Mouse (Mus musculus): ENCODE data around the gene Capn7.

The Capn7 gene

DNA sequence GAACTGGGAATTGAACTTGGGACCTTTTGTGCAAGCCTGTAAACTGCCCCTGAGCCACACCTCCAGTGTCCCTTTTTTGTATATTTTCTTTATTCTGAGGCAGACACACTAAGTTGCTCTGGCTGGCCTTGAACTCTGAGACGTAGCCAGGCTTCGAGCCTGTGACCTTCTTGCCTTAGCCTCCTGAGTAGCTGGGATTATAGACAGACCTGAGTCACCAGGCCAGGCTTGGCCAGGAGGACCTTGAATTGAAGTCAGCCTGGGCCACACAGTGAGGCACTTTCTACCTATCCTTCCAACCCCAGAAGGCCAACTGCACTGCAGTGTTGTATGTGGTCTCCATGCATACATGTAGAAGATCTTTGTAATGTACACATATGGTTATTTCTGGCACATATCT lies 60.0 kb downstream of the Capn7 start:
- DNase-seq (ENCODE audit: low spot score) = no peak

DNA sequence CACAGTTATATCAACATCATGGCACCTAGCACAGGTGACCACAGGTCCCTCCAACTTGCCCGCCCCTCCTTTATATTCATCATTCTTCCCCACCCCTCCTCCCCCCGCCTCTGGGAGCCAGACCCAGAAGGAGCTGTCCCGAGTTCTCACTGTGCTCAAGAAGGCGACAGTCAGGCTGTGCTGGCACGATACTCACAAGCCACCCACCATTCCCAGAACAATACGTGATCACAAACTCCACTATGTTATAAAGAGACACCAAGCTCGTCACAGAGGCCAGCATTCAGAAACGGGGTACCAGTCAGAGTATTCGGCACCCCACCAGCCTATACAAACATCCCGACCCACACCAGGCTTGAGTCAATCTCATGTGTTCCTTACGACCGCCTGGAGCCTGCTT lies 60.9 kb downstream of the Capn7 start:
- no peak for DNase-seq (ENCODE audit: low spot score)

GRCm38 (mm10) chr14:31397791-31398595 lies 61.6 kb downstream of the Capn7 start:
- no peak for DNase-seq (ENCODE audit: low spot score)

DNA sequence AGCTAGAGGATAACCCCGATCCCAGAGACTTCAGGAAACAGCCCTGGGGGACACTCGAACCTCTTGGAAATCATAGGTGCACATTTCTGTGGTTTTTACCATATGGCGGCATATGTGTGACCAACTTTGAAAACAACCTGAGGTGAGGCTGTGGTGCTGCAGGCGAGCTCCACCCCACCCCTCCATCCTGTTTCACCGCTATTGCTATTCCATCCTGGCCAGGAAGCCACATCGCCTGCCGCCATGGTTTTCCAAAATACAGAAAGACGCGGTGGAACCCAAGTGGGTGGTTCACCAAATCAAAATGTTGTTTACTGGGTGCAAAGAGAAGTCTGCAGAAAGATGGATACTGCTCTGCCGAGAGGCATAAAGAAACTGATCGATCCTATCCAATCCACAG lies 62.4 kb downstream of the Capn7 start:
- no peak for DNase-seq (ENCODE audit: low spot score)

- no peak for DNase-seq (ENCODE audit: low spot score)
Measured at GRCm38 (mm10) chr14:31399271-31399670, 62.8 kb downstream of the Capn7 start.

DNA sequence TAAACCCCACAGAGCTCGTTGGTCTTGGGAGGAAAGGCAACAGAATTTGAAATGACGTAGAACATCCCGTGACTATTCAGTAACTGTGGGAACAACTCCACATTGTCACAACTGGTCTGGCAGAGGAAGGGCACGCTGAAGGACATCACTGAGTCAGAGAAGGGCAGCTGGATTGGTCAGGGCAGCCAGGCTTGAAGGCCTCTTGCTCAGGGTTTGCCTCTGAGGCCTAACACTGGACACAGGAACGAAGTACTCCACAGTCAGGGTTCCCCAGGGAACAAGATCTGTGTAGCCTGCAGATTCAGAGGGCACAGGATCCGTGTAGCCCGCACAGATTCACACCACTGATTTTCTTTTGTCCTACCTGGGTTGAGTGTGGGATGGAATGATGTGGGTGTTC lies 63.8 kb downstream of the Capn7 start:
- no peak for DNase-seq (ENCODE audit: low spot score)

DNA sequence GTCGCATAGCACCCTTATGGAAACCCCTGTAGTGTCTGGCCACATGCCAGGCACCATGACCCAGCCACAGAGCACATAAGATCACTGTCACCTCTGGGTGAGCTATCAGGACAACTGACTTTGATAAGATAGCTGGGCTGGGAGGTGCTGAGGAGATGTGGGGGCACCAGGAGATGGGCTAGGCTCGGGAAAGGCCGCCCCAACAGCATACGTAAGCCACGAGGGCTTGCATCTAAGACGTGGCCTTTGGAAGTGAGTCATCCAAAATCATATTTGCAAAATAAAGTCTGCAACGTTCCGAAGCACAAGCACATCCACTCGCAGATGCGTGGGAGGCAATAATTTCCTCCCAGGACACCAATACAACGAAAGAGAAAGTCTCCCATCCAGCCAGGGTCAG lies 64.5 kb downstream of the Capn7 start:
- DNase-seq (ENCODE audit: low spot score) = no peak

GRCm38 (mm10) chr14:31401918-31402427 lies 65.5 kb downstream of the Capn7 start:
- DNase-seq (ENCODE audit: low spot score) = no peak

DNA sequence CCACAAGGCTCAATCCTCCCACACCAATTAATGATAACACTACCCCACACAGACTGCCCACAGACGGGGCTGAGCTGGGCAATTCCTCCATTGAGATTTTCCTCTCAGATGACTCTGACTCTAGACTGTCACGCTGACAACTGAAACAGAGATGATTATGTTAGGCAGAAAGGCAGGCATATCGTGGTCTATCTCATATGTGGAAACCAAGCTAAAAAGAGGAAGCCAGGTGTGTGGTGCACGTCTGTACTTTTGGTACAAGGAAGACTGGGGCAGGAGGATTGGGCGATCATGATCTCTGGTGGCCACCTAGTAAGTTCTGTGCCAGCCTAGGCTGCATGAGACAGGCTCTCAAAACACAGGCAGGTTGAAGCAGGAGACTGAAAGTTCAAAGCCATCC lies 66.3 kb downstream of the Capn7 start:
- DNase-seq (ENCODE audit: low spot score) = no peak

GRCm38 (mm10) chr14:31403556-31403955 lies 67.1 kb downstream of the Capn7 start:
- no peak for DNase-seq (ENCODE audit: low spot score)

GRCm38 (mm10) chr14:31403995-31404394 lies 67.6 kb downstream of the Capn7 start:
- peak; percentile 73 for DNase-seq (ENCODE audit: low spot score)

DNA sequence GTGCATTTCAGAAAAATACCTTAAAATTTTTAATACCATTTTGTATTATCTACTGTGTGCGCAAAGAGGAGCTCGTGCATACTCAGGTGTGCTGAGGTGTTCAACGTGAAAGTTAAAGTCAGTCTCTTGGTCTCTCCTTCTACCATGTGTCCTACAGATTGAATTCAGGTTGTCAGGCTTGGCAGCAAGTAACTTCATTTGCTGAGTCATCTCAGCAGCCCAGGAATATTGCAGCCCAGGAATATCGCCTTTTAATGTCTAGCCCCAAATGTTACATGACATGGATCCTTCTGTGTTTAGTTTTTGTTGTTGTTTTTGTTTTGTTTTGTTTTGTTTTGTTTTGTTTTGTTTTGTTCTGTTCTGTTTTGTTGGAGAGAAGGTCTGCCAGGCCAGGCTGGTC lies 68.2 kb downstream of the Capn7 start:
- peak; percentile 40 for DNase-seq (ENCODE audit: low spot score)

DNA sequence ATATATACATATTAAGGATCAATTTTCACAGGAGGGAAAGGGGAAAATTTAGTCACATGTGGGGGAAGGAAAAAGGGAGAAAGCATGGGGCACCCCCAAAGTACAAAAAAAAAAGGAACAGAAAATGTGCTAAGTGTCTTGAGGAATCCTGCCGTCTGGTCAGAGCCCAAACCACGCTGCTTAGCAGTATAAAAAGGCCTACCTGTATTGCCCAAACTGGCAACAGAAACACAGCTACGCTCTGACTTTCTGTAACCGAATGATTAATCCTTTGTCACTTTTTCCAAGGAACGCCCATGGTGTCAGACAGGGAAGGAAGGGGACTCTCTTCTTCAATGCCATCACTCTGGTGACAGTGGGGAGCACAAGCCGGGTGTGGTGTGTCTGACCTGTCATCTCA lies 69.2 kb downstream of the Capn7 start:
- DNase-seq (ENCODE audit: low spot score) = no peak

DNA sequence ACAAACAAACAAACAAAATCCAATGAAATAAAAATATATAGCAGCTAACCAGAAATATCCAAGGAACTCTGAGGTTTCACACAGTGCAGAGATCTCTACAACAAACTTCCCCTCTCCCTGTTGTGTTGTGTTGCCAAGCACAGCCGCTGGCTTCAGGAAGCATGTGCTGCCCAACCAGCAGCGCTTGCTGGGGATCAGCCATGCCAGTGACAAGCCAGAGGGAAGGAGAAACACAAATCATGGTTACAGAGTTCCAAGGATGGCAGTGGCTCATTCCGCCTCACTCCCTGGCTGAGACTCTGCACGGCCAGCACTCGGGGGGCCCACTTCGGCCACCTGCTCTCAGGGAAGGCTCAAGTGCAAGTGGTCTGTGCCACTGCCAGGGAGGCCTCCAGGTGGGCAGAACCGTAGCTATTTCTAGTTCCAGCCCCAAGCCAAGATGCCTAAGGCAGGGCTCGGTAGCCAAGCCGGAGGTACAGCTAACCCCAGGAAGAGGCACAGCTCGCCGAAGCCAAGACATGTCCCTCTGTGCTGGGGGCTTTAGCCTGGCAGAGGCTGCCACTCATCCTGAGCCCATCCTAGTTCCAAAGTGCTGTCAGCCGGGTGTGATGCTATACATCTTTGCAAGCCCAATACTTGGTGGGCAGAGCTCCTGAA lies 69.8 kb downstream of the Capn7 start:
- no peak for DNase-seq (ENCODE audit: low spot score)

GRCm38 (mm10) chr14:31407208-31407607 lies 70.8 kb downstream of the Capn7 start:
- DNase-seq (ENCODE audit: low spot score) = no peak

DNA sequence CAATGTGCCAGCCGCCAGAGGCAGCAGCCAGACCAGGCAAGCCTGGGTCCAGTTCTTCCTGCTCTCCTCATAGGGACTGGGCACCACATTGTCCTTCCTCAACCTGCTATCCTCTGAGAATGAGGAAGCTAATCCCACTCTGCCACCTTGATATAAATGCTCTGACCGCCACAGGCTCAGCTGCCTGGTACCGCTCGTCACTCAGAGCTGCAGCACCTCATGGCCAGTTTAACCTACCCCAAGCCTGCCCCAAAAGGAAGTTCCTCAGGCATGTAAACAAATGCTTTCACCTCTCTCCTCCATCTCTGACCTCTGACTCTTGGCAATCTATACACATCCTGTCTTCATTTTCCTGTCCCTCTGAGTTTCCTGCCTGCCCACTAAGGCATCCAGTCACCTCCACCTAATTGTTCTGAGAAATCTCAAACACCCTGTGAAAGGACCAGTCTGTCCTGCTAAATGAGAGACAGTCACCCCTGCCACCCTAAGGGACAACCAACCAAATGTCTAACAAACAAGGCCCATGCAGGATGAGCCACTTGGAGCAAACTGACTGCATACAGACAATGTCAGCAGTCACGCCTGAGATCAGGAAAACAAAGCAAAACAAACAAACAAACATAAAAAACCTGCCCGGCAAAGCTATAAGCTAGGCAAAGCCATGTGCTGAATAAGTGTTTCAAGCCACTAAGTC lies 71.6 kb downstream of the Capn7 start:
- no peak for DNase-seq (ENCODE audit: low spot score)

- DNase-seq (ENCODE audit: low spot score) = no peak
Measured at GRCm38 (mm10) chr14:31408666-31409065, 72.2 kb downstream of the Capn7 start.

DNA sequence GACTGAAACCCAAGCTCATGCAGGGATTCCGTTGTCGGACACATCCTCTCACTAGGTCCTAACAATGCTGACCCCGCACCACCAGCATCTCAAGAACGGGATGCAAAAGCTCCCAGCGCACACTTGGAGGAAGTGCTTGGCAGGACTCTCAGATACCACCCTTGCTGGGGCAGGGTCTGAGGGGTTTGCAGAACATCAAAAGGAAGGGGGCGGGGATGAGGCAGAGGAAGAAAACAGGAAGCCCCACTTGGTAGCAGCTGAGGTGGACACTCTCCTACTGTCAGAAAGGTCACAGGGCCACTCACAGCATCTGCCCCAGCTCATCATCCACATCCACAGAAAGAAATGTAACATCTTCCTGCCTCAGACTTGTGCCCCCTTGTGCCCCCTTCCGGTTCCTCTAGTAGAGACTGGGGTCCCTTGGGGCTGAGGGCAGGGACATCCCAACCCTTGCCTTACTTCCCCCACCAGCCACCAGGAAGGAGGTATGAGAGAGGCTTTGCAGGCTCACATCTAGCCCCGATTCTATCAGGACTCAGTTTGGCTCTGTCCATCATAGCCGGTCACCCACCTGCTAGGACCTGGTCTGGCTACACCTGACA lies 73.8 kb downstream of the Capn7 start:
- no peak for DNase-seq (ENCODE audit: low spot score)

- no peak for DNase-seq (ENCODE audit: low spot score)
Measured at GRCm38 (mm10) chr14:31410737-31411136, 74.3 kb downstream of the Capn7 start.

DNA sequence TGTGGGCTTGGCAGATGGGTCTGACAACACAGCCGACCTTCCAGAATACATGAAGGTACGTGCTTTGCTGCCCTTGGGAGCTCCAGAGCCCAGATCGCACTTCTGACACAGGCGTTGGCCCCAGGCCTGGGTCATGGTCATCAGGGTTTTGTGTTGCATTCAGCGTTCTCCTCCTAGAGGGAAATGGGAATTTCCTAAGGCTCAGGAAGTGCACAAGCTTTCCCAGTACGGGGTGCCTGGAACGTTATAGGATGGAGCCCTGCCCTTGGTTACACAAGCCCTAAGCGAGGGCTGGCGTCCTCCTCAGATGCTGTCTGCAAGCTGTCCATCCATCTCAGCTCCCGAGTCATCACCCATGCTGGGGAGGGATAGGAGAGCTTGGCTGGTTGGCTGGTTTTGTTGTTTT lies 76.2 kb downstream of the Capn7 start:
- DNase-seq (ENCODE audit: low spot score) = no peak

DNA sequence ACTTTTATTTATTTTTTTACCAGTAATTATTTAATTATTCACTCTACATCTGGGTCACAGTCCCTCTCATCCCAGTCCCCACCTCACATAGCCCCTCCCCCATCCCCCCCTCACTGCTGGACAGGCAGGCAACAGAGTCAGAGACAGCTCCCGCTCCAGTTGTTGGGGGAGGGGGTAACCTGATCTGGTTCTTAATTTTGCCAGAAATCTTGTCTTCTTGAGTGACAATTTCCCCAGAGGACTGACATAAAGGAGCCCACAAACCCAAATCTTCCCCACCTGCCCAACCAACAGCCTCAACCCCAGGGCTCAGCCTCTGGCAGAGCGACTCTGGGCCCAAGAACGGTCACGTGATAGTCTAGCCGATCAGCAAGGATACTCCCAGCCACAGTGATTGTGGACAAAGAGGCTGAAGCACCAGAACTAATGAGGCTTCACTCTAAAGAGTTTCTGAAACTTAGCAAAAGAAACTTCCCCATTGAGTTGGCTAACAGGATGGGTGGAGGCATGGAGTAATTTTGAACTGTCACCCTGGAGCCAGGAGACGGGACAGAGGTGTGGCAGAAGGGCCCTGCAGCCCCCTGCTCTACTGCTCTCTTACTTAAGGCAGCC lies 77.1 kb downstream of the Capn7 start:
- no peak for DNase-seq (ENCODE audit: low spot score)

Measured in c-Kit-positive CD71-positive TER-119-positive erythroid progenitor cells, embryonic 14.5 days (primary cell).